Mouse (Mus musculus): ENCODE measurements around the gene Gm10666. TPM values are rescaled to one million over a fixed set of nuclear protein-coding genes. Genes with fewer than 3 reads are reported as not detected.
"Not testable (repeated sequence)": the region's sequence is repeated elsewhere in the genome, so short reads cannot be mapped to it uniquely, and the experiment has no call there.

Gene Gm10666
- total RNA-seq (2021): not detected
- long read RNA-seq, experiment 1: 0 reads
- long read RNA-seq, experiment 2: 0 reads

DNA sequence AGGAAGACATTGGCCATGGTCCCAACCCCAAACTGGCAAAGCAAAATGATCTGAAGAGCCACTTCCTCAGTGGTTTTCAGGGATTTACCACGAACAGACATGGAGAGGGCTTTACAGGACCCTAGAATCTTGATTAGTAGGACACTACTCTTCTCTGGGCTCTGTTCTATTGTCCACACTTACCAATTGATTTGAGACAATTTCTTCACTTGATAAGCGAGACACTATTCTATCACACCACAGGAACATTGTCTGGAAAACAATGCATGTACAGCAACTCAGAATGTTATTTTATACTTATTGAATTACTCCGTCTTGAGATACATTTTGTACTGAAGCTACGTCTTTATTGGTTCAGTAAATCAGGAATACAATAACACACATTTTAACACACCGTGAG lies at the start of gene Gm10666:
Gene Gm10666, minus strand, starts transcription at position 101 of the 400 bp plus-strand sequence.
- DNase-seq; intact Hi-C loops (cut with DNase I): not testable (repeated sequence)

DNA sequence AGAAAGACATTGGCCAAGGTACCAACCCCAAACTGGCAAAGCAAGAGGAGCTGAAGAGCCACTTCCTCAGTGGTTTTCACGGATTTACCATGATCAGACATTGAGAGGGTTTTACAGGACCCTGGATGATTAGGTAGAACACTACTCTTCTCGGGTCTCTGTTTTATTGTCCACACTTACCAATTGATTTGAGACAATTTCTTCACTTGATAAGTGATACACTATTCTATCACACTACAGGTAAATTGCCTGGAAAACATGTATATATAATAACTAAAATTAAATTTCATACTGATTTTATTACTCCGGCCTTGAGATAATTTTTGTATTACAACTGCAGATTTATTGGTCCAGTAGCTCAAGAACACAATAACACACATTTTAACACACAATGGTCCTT lies 29.4 kb upstream of the Gm10666 start, which contains the start of gene Vmn1r142:
Gene Vmn1r142, minus strand, starts transcription at position 101 of the 400 bp plus-strand sequence.
- intact Hi-C loops (cut with DNase I); DNase-seq: not testable (repeated sequence)

DNA sequence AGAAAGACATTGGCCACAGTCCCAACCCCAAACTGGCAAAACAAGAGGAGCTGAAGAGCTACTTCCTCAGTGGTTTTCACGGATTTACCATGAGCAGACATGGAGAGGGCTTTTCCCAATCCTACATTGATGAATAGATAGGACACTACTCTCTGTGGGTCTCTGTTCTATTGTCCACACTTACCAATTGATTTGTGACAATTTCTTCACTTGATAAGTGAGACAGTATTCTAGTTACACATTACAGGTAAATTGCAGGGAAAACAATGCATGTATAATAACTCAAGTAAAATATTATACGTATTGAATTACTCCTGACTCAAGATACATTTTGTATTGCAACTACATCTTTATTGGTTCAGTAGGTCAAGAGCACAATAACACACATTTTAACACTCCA lies 16.4 kb downstream of the Gm10666 start, which contains the start of gene Gm16451:
Gene Gm16451, minus strand, starts transcription at position 101 of the 400 bp plus-strand sequence.
- intact Hi-C loops (cut with DNase I); DNase-seq: not testable (repeated sequence)

Other genes starting within 250 kb of the Gm10666 start
- not detected for gene Gm5891, start 213.4 kb downstream of the Gm10666 start, total RNA-seq (2021)
- gene Vmn1r137, start 140.2 kb downstream of the Gm10666 start, total RNA-seq (2021): not detected
- gene Vmn1r138, start 105.8 kb downstream of the Gm10666 start, total RNA-seq (2021): not detected
- not detected for gene Gm6176, start 78.4 kb downstream of the Gm10666 start, total RNA-seq (2021)
- gene Vmn1r139, start 65.7 kb downstream of the Gm10666 start, total RNA-seq (2021): not detected
- gene Gm16451, start 16.5 kb downstream of the Gm10666 start, total RNA-seq (2021): not detected
- not detected for gene Vmn1r142, start 29.3 kb upstream of the Gm10666 start, total RNA-seq (2021)
- not detected for gene Vmn1r143, start 54.6 kb upstream of the Gm10666 start, total RNA-seq (2021)
- gene Gm8653, start 66.5 kb upstream of the Gm10666 start, total RNA-seq (2021): not detected
- not detected for gene Gm8453, start 94.7 kb upstream of the Gm10666 start, total RNA-seq (2021)
- gene Gm4187, start 195.0 kb upstream of the Gm10666 start, total RNA-seq (2021): not detected
- not detected for gene Gm8660, start 236.3 kb upstream of the Gm10666 start, total RNA-seq (2021)